17 mouse cellular contexts compared by ENCODE assay signal in the genomic region with DNA sequence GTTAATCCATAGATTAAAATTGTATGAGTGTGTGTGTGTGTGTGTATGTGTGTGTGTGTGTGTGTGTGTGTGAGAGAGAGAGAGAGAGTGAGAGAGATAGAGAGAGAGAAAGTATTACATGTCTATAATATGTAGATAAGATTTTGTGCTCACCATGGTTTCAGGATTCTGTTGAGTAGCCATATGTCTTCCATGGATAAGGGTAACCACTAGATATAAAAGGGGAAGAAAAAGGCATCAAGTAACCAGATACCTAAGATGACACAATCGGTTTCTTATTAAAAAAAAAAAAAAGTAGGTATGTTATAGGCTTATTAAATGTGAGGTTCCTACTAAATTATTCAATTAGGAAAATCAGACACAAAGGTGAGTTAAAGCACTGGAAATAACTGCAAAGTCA.
DNase-seq lines count a peak whose midpoint lies in the region; ATAC-seq lines count a peak whose summit lies in the region.
"Had no signal": no experiment of that assay in that cellular context is flagged by ENCODE, and none has a peak within 500 bp of the region (broad histone marks: within the 10 kb centered on the region; RNA-seq: fewer than 3 reads in every experiment).

No protein-coding gene starts in this region.

- peak; percentile 8 for DNase-seq in 416B (ENCODE audit: low read depth)
- peak; percentile 66 for DNase-seq in MEL-GATA-1-ER (ENCODE audit: extremely low read depth, low read depth)
- no peak for DNase-seq in spleen, postnatal 4 days (ENCODE audit: low spot score in 2 of 2)
- no peak for DNase-seq in ovary, postnatal 36 days (ENCODE audit: low spot score)
- DNase-seq: adrenal gland, adult 2 months; adrenal gland, postnatal 10 days; adrenal gland, postnatal 25 days; cerebellum, adult 11 months; cerebellum, adult 18-20 months; cerebellum, adult 8-10 months; cerebellum, adult 9-11 months; cerebellum, postnatal 14 days; cerebellum, postnatal 36 days; forebrain, postnatal 0 days had no signal

- peak; percentile 34; the same call in 1 of the 2 replicates for ATAC-seq in megakaryocyte progenitor cell, adult 5-6 weeks (replicated peaks; ENCODE audit: poor library complexity)
- ATAC-seq: forebrain, embryonic 13.5 days; forebrain, embryonic 15.5 days; forebrain, postnatal 0 days had no signal

Comparison
In these comparisons a context has a peak if more than half of its experiments do, and no peak if none do; other contexts are left out.
1. DNase-seq: peak in 416B (single experiment) and MEL-GATA-1-ER (single experiment); none in spleen, postnatal 4 days (0 of 2) and ovary, postnatal 36 days (single experiment).